Mouse (Mus musculus) Patski (cell line): ENCODE measurements around the gene Ripor3. TPM values are rescaled to one million over a fixed set of nuclear protein-coding genes. Genes with fewer than 3 reads are reported as not detected.

ENCODE experiments used
- ATAC-seq: fragments of 100-300 bp; one replicate; pipeline ENCODE4 v1.8.0; 2021
- CTCF ChIA-PET: fragments of 350-600 bp; sonication (Branson Sonifier 250); formaldehyde crosslinking; loops from one replicate; lab custom pipeline; 2022; ENCODE audit warnings: inconsistent platforms; lab: Charles Lee
- POLR2A ChIA-PET: fragments of 350-600 bp; sonication (Branson Sonifier 250); formaldehyde crosslinking; loops from one replicate; lab custom pipeline; 2022; ENCODE audit warnings: antibody characterized with exemption, inconsistent platforms; lab: Charles Lee
- DNase-seq: peaks from one replicate; pipeline ENCODE4 v3.0.0-alpha.2; 2011; ENCODE audit warnings: low read depth, low spot score
- H3K27me3 ChIP-seq: fragments of 371-371 bp; one replicate; pipeline ENCODE4 v1.5.1; 2021
- CTCF ChIP-seq: fragments of 100-300 bp; IDR thresholded peaks from one replicate; pipeline ENCODE4 v1.5.1; 2021
- in situ Hi-C: fragments of 300-500 bp; cut with MboI; formaldehyde crosslinking; loops from 3 replicates; pipeline ENCODE4 v1.11.1; 2018; ENCODE audit warnings: low pct_unique_long_range_greater_than_20kb, mixed read lengths
- polyA plus RNA-seq: library from polyadenylated mRNA; unstranded; gene quantifications from one replicate; pipeline ENCODE4 v1.2.3, GENCODE M21; 2021

Gene Ripor3
- polyA plus RNA-seq, 1 experiment from 2014 or later = 0.39 TPM

DNA sequence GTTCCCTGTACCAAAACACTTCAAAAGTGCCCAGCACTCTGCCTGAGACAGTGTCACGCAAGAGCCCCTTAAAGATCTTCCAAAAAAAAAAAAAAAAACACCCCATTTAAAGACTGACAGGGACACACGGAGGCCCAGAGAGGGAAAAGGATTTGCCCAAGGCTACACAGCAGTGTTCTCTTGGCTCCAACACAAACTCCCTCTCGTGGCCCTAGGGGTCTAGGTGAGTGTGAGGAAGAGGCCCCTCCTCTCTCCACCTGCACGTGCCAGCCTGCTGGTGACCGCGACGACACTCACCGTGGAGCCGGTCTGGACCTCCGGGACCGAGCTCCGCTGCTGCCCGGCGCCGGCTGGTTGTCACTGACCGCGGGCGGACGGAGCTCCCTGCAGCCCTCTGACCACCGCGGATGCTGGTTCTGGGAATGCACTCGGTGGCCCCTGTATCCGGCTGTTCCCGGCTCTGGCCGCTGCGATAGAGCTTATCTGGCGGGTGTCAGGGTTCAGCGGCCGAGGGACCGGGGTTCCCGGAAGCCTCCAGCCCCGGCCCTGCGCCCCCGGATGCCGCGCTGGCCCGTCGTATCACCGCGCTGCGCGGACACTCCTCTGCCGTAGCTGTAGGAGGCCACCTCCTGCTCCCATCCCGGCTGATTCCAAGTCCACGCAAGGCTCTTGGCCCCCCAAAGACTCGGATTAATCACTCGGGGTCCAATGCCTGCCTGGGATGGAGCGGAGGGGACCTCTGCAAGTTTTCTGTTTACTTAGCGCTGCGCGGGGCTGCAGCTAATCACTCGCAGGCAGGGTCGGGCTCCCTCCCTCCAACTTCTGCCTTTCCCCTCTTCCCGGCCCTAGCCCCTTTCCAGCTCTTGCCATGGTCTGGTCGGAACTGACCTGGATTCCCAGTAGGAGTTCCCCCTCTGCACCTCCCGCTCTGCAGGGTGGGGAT lies 39.9 kb upstream of the Ripor3 start:
- ATAC-seq (no peak), DNase-seq (no peak)
- ChIA-PET CTCF (interaction anchor here (0.9 to 4.4 kb wide), 5 partner anchors 15 to 47 kb away, joined by 3 to 28 read pairs (median 3); no protein-coding TSS in a partner anchor), POLR2A (interaction anchor here (0.7 kb wide), 1 partner anchor 32 kb away, joined by 6 read pairs; no protein-coding TSS in a partner anchor)
- H3K27me3 ChIP-seq = no peaks in the 10 kb centered on the region
- no peak for TF ChIP-seq CTCF
- in situ Hi-C loops = loop anchor here (5.0 kb wide), 1 partner anchor 52 kb away; no protein-coding TSS in a partner anchor

GRCm38 (mm10) chr2:168049002-168049635 lies 38.7 kb upstream of the Ripor3 start:
- no peaks in the 10 kb centered on the region for H3K27me3 ChIP-seq
- TF ChIP-seq CTCF = no peak
- ATAC-seq = no peak
- no peak for DNase-seq
- CTCF ChIA-PET = no interaction called here
- POLR2A ChIA-PET = no interaction called here
- in situ Hi-C loops = no loop called here

DNA sequence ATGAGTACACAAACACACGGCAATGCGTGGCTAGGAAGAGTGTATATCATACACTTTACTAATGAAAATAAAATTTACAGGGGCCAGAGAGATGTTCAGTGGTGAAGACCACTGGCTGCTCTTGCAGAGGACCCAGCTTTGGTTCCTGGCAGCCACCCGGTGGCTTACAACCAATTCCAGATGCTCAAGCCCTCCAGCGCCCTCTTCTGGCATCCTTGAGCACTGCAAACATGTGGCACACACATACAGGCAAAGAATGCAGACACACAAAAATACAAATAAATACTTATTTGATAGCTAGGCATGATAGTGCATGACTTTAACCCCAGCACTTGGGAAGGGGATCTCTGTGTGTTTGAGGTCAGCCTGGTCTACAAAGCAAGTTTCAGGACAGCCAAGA lies 36.0 kb upstream of the Ripor3 start:
- ChIA-PET CTCF (interaction anchor here (0.8 to 1.4 kb wide), 5 partner anchors 15 to 44 kb away, joined by 3 to 5 read pairs (median 3); no protein-coding TSS in a partner anchor), POLR2A (no interaction called here)
- no peaks in the 10 kb centered on the region for H3K27me3 ChIP-seq
- in situ Hi-C loops = no loop called here
- no peak for TF ChIP-seq CTCF
- DNase-seq (no peak), ATAC-seq (no peak)

GRCm38 (mm10) chr2:168045771-168046170 lies 35.4 kb upstream of the Ripor3 start:
- H3K27me3 ChIP-seq = no peaks in the 10 kb centered on the region
- ChIA-PET CTCF (interaction anchor here (1.3 kb wide), 1 partner anchor 45 kb away, joined by 5 read pairs; no protein-coding TSS in a partner anchor), POLR2A (interaction anchor here (1.1 kb wide), 1 partner anchor 37 kb away, joined by 4 read pairs; no protein-coding TSS in a partner anchor)
- in situ Hi-C loops = no loop called here
- ATAC-seq (no peak), DNase-seq (no peak)
- TF ChIP-seq CTCF = no peak

DNA sequence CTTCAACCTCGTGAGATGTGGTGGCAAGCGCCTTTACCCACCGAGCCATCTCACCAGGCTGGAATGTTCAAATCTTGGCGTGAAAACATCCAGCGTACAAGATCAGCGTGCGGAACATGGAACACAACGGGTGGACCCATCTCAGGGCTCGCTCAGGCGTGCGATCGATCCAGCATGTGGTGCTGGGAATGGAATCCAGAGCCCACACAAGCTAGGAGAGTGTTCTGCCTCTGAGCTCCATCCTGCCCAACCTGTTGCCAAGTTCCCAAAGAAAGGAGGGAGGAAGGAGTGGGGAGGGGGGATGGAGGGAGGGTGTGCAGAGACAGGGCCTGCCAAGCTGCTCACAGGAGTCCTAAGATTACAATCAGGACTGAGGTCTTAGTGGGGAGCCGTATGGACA lies 34.9 kb upstream of the Ripor3 start:
- CTCF ChIA-PET = no interaction called here
- no peaks in the 10 kb centered on the region for H3K27me3 ChIP-seq
- DNase-seq = no peak
- POLR2A ChIA-PET = interaction anchor here (1.1 kb wide), 1 partner anchor 37 kb away, joined by 4 read pairs; no protein-coding TSS in a partner anchor
- no peak for ATAC-seq
- in situ Hi-C loops = no loop called here
- TF ChIP-seq CTCF = no peak

- ChIA-PET POLR2A (interaction anchor here (0.7 to 1.1 kb wide), 2 partner anchors 12 to 36 kb away, joined by 3 to 4 read pairs; no protein-coding TSS in a partner anchor), CTCF (no interaction called here)
- H3K27me3 ChIP-seq = no peaks in the 10 kb centered on the region
- DNase-seq = no peak
- no peak for ATAC-seq
- no peak for TF ChIP-seq CTCF
- in situ Hi-C loops = no loop called here
Observed at GRCm38 (mm10) chr2:168044681-168045287, 34.4 kb upstream of the Ripor3 start.

DNA sequence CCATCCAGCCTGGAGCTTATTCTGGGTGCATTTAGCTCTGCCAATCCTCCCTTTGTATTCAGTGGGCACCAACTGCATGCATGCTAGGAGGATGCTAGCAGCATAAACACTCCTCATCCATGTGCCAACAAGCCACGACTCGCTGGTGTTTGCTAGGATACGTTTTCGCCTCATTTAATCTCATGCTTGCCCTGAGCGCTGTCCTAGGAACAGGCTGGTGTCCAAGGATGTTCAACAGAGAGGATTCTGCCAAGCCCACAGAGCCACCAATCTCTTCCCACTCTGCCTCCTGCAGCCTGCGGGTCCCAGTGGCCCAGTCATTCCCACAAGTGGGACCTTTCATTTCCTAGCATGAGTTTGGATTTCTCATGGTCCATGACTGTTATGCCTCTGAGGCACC lies 31.6 kb upstream of the Ripor3 start:
- TF ChIP-seq CTCF = no peak
- ATAC-seq (no peak), DNase-seq (no peak)
- in situ Hi-C loops = no loop called here
- ChIA-PET POLR2A (no interaction called here), CTCF (no interaction called here)
- no peaks in the 10 kb centered on the region for H3K27me3 ChIP-seq

DNA sequence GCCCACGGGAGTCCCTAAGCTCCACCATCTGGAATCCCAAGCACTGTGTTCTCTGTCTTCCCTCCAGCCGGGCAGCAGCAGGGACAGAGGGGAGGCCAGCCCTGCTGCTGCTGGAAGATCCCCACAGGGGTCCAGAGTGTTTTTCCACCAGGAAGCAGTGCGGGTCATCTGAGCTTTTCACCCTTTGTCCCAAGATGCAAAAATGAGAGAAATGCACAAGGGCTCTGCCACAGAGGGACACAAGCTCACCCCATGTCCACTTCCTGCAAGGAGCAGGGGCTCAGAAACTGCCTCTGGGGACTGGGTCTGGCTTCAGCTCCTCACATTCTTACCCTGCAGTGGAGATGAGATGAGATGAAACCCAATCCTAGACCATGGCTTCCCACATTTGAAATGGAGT lies 30.3 kb upstream of the Ripor3 start:
- in situ Hi-C loops = no loop called here
- no peak for TF ChIP-seq CTCF
- ATAC-seq (no peak), DNase-seq (no peak)
- CTCF ChIA-PET = interaction anchor here (1.0 to 1.2 kb wide), 2 partner anchors 12 to 28 kb away, joined by 3 to 5 read pairs; no protein-coding TSS in a partner anchor
- no peaks in the 10 kb centered on the region for H3K27me3 ChIP-seq
- POLR2A ChIA-PET = interaction anchor here (0.7 kb wide), 1 partner anchor 524 kb away, joined by 5 read pairs; no protein-coding TSS in a partner anchor

DNA sequence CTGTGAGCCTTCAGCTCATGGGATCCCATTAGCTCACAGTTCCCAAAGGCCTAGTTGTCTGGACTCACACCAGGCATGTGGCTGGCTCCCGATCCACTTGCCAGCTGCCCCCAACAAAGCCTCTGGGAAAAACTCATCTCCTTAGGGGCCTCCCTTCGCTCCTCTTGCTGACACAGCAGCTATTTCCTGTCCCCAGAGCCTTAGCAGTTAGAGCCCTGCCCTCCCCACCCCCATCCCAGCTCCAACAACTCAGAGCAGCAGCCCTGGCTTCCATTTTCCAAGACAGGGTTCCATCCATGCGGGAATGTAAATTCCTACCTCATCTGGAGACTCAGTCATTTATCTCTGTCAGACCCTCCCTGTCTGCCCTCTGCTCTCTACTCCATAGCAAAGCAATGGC lies 26.6 kb upstream of the Ripor3 start:
- no peak for ATAC-seq
- DNase-seq = no peak

GRCm38 (mm10) chr2:168035907-168036306 lies 25.5 kb upstream of the Ripor3 start:
- H3K27me3 ChIP-seq = no peaks in the 10 kb centered on the region
- ChIA-PET CTCF (interaction anchor here (1.1 kb wide), 1 partner anchor 15 kb away, joined by 3 read pairs; no protein-coding TSS in a partner anchor), POLR2A (no interaction called here)
- ATAC-seq (no peak), DNase-seq (no peak)
- no peak for TF ChIP-seq CTCF
- in situ Hi-C loops = no loop called here

More for the DNA sequence above, 26.6 kb upstream of the Ripor3 start:
- in situ Hi-C loops = no loop called here
- TF ChIP-seq CTCF = no peak
- ChIA-PET POLR2A (no interaction called here), CTCF (interaction anchor here (1.2 kb wide), 1 partner anchor 61 kb away, joined by 3 read pairs; no protein-coding TSS in a partner anchor)
- no peaks in the 10 kb centered on the region for H3K27me3 ChIP-seq
